Mouse (Mus musculus): ENCODE results near the gene Insr.

DNA sequence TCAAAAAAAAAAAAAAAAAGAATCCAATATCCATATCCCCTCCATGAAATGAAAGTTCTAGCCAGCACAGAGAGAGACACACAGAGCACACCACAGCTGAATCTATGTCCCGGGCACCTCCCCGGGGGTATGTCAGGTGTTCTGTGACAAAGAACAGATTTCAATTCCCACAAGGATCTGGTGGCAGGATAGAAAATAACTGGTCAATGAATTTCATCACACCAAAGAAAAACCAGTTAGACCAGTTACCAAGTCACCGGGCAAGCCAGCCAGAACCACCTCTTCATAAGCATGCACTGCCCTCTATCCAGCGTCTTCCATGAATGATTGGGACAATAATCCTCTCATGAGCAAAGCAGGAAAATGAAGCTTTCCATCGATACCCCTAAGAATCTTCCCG lies 26.8 kb downstream of the Insr start:
- TF ChIP-seq GATA1 (IDR thresholded peaks at IDR 0.05; ENCODE audit: low read length) (no peak), TAL1 (IDR thresholded peaks at IDR 0.05; ENCODE audit: low read length) (no peak)

All from erythroblast, embryonic 14.5 days (primary cell).